Mouse (Mus musculus) effector memory CD4-positive, alpha-beta T cell, adult 5 months (primary cell): ENCODE measurements around the gene Emilin2. TPM values are rescaled to one million over a fixed set of nuclear protein-coding genes. Genes with fewer than 3 reads are reported as not detected.

Experiments
- polyA plus RNA-seq: library from polyadenylated mRNA; unstranded; fragments of 100-300 nt; shearing (Covaris generic); gene quantifications from one replicate; pipeline ENCODE4 v1.2.1, GENCODE M21; 2017

Emilin2 gene
- polyA plus RNA-seq = not detected

DNA sequence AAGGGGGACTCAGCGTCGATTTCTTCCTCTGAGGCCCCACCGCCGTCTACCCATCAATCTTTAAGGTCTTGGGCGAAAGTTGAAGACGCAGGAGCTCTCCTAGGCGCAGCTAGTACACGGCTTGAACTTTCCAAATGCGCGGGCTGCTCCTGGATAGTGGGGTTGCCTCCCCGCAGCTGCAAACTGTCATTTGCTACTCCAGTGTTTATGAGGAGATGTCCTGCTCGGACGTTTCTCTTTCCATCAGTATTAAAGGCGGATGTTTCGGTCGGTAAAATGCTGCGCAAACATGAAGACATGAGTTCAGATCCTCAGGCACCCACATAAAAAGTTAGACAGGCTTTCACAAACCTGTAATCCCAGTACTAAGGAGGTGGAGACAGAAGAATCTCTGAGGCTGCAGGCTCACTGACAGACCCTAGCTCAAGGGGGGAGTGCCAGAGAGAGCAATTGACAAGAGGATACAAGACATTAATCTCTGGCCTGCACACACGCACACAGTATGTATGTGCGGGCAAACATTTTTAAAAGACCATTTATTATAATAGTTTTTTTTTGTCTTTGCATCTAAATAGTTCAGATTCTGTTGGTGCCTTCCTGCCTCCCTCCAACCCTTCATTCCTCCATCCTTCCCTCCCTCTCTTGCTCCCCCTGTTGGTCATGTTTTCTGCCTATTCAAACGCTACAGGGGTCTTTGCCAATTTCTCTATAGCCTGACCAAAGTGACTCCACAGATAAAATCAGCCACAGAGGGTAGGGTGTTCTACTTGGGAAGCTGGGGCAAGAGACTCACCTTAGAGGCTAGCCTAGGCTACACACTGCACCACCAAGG lies at the start of gene Emilin2:
Gene Emilin2, minus strand, starts transcription at position 639 of the 832 bp plus-strand sequence.

Other genes starting within 250 kb of the Emilin2 start
- gene Lpin2, start 129.4 kb downstream of the Emilin2 start, polyA plus RNA-seq = 38.8 TPM
- 9.4 TPM for gene Gm4707, start 147.9 kb upstream of the Emilin2 start, polyA plus RNA-seq
- gene Smchd1, start 163.4 kb upstream of the Emilin2 start, polyA plus RNA-seq = 237 TPM
- 12.8 TPM for gene Ndc80, start 214.9 kb upstream of the Emilin2 start, polyA plus RNA-seq
- gene Spdya, start 240.1 kb upstream of the Emilin2 start, polyA plus RNA-seq = 3.2 TPM